Mouse (Mus musculus): ENCODE data around the gene Muc3.

DNA sequence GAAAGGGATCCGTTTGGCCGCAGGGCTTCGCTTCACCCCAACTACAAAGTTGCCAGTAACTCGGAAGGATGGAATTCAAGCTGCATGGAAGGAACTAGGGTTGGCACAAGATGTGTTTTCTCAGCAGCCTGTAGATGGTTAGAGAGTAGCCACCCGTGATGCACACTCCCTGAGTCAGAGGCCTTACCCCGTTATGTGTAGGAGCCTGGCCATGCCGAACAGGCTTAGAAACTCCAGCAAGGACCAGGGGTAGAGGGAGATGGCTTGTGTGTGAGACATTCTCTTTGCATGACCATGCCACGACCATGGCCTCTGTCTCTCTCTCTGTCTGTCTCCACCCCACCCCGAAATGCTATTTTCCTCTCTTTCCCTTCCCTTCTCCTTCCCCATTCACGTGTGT is 47.0 kb downstream of the Muc3 start:
- no peak for TF ChIP-seq UBTF (IDR thresholded peaks at IDR 0.05; ENCODE audit: borderline replicate concordance, insufficient read depth, low read depth, low read length)
- TF ChIP-seq JUND (IDR thresholded peaks at IDR 0.05; ENCODE audit: low read depth, low read length), result no peak
- TF ChIP-seq CTCF (IDR thresholded peaks at IDR 0.05 in 2 of 3, conservative IDR thresholded peaks at IDR 0.05 in 1 of 3; ENCODE audit: control insufficient read depth in 1 of 3, insufficient read depth in 1 of 3, low read depth in 2 of 3, low read length in 3 of 3, poor library complexity in 1 of 3, severe bottlenecking in 1 of 3), result no peak
- TF ChIP-seq ZC3H11A (IDR thresholded peaks at IDR 0.05; ENCODE audit: low read depth, low read length), result no peak
- TF ChIP-seq EP300 (IDR thresholded peaks at IDR 0.05; ENCODE audit: low read depth in 1 of 2, low read length in 2 of 2), result no peak
- no peak for TF ChIP-seq GABPA (IDR thresholded peaks at IDR 0.05; ENCODE audit: low read depth, low read length)
- no peak; a peak in 1 of 4 replicates for TF ChIP-seq POLR2A (IDR thresholded peaks at IDR 0.05; ENCODE audit: control insufficient read depth in 1 of 2, insufficient read depth in 1 of 2, low read depth in 1 of 2, low read length in 2 of 2, poor library complexity in 1 of 2)
- no peak for TF ChIP-seq ETS1 (IDR thresholded peaks at IDR 0.05; ENCODE audit: low read depth, low read length)
- no peak for TF ChIP-seq USF1 (IDR thresholded peaks at IDR 0.05; ENCODE audit: low read depth, low read length)
- TF ChIP-seq CHD2 (IDR thresholded peaks at IDR 0.05; ENCODE audit: low read length), result no peak

All from MEL (cell line).